Mouse (Mus musculus): ENCODE measurements around the gene Med22.

Med22 gene

DNA sequence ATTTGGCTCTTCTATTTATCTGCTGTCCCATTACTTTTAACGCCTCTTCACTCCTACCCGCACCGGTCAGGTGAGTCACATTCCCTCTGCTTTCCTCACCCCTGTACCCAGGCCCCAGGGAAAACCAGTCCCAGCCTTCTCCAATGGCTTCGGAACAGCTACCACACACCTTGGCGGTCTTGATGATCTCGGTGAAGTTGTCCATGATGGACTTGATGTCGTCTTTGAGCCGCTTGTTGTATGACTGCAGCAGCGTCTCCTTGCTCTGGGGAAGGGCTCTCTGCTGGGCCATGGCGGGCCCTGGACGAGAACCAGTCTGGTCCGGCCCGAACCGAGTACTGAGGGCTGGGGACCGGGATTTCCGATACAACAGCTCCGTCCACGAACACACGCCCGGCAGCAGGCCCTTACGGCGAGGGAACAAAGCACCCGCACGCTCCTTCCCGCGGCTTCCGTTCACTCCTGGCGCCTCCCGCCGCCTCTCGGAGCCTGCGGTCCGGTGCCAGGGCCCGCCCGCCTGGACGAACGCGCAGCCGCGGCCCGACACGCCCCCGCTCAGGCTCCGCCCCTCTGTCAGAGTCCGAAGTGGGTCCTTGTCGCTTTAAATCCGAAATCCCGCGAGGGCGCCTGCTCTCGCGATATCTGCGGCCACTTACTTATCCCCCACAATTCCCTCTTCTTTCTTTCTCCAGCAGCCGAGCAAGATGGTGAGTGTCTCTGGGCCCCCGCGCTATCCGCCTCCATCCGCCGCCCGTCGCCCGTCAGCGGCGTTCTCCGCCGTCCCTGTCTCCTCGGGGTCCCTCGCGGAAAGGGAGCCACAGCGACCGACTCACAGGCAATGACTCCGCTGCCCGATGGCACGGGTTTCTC, at the start of gene Med22, which contains the start of gene Rpl7a:
TSS of gene Med22 (minus strand) at position 554 of the 870 bp plus-strand sequence.
TSS of gene Rpl7a (plus strand) at position 641 of the 870 bp plus-strand sequence.
- peak; percentile 99 for DNase-seq

DNA sequence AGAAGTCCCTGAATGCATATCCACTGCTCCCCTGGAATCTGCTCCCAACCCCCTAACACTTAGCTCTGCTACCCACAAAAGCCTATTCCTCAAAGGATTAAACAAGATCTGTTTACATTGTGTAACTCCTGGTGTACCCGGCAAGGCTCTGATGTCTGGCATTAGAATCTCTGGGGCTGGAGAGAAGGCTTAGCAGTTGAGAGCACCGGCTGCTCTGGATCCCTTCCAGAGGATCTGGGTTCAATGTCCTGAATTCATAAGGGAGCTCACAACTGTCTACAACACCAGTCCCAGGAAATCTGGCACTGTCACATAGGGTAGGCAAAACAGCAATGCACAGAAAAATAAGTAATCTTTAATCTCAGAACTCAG, 47.0 kb upstream of the Med22 start:
- DNase-seq: no peak

DNA sequence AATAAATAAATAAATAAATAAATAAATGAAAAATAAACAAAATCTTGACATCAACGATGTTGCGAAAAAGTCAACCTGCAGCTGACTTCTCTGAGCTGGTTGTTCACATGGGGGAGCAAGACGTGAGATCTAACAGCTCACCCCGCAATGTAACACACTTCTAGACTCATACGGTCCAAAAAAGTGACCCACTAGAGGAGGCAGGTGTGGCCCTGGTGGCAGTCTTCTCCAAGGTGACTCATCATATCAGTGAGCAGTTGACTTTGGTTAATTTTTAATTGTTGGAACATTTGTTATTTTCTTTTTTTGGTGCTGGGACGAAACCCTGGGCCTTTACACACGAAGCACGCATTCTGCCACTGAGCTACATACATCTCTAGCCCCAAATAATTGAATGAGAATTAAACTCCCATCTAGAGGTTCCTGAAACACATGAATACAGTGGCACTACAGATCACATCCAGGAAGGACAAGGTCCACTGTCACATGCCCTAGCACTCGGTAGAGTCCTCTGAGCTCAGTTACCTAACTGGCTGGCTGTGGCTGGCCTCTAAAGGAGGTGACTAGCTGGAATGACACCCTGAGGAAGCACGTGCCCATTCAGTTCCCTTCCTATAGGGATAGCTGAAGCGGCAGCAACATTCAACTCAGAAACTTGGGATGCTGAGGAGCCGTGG, 46.5 kb upstream of the Med22 start:
- no peak for DNase-seq

DNA sequence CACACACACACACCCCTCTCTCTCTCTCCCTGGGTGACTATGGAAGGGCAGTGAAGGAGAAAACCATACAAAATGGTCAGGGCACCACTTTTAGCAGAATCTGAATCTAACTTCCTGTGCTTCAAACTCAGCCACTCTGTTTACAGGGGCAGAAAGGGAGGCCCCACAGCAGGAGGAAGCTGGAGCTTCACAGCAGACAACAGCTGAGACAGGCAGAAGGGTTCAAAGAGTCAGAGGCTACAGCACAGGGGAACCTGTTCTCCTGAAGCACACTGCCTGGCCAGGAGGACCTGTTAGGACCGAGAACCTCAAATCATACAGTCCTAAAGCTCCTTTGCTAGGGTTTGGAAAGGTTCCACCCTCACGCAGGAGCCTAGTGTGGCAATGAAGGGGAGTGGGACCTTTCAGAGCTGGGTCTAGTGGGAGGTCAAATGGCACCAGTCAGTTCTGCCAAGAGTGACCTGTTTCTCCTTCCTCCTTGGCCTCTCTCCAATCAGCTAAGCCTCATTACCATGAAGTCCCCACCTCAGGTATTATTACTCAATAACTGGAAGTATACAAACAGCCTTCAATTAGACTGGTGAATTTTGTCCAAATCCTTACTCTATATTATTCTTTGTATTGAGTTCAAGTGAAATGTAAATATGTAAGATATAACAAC, 44.4 kb upstream of the Med22 start:
- DNase-seq: no peak

DNA sequence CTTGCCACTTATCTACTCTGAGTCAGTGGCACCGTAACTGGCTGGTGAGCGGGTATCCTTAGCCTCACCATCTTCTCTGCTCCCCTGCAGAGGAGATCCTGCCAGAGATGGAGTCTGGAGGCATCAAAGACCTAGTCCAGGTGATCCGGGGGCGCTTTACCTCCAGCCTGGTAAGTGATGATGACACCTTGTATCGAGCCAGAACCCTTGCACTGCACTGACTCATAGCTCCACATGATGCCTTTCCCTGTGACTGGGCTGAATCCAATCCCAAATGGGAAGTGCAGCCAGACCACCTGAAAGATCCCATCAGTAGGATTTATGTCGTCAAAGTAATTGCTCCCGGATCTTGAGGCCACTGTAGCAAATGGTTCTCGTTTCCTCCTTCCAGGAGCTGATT, 42.4 kb upstream of the Med22 start:
- DNase-seq: no peak

DNA sequence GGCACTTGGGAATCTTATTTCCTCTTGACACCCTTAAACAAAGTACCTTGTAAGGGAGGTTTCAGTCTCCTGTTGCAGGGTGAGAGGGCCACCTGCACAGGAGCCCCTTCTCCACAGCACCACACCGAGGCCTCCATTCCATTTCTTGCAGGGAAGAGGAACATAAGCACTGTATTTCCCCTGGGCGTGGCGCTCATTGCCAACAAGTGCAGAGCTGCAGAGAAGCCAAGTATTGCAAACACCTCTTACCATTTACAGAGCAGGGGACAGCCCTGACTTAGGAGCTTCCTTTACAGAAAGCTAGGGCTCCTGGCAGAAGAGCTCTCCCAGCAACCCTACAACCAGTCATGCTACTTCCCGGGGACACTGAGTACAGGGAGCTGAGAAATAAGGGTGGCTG, 41.7 kb upstream of the Med22 start:
- no peak for DNase-seq

DNA sequence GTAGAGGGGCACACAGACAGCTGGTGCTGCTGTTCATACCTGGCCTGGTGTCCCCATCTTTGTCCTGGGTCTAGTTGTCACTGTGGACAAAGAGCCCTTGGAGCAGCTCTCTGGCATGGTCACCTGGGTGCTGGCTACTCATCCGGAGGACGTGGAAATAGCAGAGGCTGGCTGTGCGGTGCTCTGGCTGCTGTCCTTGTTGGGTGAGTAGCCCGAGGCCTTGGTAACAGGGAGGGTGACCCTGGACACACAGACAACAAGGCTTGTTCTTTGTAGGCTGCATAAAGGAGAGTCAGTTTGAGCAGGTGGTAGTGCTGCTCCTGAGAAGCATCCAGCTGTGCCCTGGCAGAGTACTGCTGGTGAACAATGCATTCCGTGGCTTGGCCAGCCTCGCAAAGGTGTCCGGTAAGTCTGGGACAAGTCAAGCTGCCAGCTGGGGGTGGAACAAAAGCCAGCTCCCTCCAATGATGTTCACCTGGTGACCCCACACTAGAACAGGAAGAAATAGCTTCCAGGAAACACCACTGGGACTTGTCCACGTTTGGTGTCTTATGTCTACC, 40.9 kb upstream of the Med22 start:
- no peak for DNase-seq

DNA sequence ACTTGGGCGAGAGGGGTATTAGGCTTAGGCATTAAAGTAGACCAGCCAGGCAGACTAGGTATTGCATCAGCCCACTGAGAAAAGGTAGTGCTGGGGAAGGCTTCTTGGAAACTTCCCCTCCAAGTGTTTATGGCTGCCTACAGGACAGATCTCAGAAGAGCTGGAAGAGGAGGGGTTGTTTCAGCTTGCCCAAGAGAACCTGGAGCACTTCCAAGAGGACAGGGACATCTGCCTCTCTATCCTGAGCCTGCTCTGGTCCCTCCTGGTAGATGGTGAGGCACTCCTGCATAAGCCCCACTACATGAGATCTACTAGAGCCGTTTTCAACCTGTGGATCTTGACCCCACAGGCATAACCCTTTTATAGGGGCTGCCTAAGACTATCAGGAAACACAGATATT, 39.9 kb upstream of the Med22 start:
- DNase-seq: no peak

DNA sequence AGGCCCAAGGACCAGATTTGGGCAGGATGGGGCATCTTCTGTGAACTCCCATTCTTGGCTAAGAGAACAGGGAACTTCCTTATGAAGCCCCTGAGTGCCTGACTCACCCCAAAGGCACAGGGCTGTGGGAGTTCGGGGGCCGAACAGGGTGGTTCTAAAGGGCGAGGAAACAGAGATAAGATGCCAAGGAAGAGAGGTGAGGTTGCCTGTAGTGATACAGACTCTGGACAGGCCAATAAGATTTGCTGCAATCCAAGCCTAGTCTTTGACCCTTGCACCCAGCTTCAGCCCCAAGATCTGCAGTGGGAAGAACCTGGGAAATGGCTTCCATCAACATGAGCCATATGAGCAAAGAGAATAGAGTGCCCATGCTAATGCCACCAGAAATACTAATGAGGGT, 32.8 kb upstream of the Med22 start:
- DNase-seq: no peak

DNA sequence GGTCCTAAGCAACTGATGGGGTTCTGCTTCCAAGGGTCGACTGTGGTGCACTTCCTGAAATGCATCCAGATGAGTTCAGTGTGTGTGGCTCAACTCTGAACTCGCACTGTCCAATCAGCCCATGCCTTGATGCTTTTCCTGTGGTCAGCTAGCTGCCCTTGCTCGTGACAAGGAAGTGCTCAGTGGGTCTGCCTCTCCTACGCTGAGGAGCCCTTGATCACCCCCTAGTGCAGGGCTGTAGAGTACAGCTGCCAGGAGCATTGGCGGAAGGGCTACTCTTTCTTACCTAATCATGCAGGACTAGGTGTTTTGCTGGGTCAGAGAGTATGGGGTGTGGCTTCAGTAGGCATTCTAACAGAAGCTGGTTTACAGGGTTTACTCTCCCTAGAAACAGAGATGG, 31.1 kb upstream of the Med22 start:
- DNase-seq: no peak

DNA sequence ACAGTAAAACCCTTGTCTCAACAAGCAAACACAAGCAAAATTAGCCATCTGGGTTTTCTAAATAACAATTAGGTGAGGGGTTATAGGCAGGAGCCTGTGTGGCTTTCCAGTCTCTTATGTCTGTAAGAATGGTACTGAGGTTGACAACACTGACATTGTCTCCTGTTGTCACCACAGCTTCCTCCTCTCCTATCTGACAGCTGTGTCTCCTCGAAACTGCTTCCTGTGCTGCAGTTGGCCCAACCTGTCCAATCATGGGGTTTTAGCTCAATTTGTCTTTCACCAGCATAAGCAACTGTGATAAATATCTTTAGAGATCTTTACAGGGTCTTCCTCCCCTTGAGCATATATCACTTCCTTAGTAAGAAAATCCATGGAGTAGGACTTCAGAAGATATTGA, 25.9 kb upstream of the Med22 start:
- DNase-seq: no peak

DNA sequence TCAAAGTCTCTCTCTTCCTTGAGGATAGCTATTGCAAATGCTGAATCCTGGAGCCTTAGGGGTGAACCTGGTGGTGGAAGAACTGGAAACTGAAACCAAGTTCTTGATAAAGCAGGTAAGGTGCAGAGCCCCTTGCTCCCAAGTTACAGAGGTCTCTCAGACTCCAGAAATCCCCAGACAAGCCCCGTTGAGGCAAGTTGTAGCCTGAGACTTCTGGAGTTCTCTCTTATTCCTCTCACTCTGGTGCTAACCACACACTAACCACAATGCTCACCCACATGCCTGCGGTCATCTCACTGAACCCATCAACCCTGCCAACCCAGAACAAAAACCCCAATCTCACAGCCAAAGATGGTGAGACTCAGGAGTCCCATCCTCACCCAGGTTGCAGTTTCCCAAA, 24.8 kb upstream of the Med22 start:
- DNase-seq: no peak

DNA sequence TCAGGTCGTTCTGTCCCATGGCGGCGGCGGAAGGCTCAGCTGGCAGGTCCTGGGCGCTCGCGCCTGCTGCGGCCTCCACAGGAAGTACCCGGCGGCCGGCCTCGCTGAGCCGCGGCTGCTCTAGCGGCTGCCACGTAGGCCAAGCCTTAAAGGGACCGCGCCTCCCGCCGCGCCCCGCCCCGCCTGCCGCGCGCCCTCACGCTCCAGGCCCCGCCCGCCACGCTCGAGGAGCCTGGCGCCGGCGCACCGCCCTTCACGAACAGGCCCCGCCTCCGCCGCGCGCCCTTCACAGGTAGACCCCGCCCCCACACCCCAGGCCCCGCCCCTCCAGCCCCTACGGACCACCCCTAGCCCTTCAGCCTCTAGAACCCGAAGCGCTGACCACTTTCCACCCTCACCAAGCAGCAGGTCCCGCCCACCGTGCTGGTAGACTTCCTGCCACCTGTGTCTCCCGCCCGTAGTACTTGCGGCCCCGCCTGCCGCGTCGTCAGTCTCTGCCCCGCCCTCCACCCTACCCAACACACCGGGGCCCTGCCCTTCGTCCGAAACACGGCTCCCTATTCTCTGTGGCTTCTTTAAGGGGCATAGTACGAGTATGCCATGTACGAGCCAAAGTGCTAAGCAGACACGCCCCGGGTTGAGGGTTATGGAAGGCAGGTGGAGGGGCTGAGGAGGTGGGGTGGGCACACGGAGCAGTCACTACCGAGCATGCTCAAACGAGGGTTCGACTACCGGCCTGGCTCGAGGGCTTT, 23.0 kb upstream of the Med22 start, which contains the start of the genes Surf4 and Stkld1:
TSS of gene Surf4 (minus strand) at position 625 of the 752 bp plus-strand sequence.
TSS of gene Stkld1 (plus strand) at position 744 of the 752 bp plus-strand sequence.
- DNase-seq: peak; percentile 94

DNA sequence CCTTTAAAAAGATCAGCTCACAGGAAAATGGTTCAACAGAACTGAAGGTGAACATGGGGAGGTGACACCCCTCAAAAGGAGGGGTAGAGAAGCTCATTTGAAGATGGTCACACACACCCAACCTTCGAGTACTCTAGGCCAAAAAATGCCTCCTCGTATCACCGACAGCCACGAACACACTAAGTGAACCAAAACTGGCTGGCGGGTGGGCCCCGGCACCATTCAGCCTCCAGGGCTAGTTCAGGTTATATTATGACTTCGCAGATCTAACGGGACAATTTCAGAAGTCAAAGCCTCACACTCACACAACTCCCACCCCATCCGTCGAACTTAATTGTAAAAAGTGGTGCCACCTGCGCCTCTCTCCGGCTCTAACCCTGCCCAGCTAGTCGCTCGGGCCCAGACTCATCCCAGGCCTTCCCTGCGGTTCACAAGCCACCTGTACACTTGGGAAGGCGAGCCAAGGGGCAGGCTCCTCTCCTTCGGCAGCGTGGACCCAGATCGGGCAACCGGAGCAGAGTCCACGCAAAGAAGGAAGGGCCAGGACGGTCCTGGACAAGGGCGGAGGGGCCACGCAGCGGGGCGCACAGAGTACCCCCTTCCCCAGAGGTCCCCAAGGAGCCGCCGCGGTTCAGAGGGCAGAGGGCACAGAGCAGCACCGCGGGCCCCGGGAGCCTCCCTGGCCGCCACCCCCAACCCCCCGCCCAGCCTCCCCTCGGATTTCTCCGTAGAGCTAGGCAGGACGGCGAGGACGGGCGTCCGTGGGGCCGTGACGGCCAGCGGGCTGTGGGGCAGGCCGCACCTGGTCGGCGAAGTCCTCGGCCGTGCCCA, 22.2 kb upstream of the Med22 start:
- DNase-seq: no peak

DNA sequence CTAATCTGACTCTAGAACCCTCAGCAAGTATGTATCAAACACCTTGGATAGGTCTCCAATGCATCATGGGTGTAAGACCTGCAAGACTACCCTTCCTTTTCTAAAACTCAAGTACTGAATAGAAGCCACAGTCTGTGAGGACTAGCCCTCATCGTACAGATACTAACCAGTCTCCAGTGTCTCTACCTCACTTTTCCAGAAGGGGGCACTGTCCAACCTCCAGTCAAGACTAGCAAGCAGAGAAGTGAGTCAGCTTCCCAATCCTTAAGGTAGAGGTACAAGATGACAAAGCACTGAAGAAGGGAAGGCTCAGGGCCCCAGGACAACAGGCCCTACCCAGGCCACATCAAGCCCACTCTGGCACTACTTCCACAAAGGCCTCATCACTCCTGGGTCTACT, 19.9 kb upstream of the Med22 start:
- DNase-seq: peak; percentile 73

DNA sequence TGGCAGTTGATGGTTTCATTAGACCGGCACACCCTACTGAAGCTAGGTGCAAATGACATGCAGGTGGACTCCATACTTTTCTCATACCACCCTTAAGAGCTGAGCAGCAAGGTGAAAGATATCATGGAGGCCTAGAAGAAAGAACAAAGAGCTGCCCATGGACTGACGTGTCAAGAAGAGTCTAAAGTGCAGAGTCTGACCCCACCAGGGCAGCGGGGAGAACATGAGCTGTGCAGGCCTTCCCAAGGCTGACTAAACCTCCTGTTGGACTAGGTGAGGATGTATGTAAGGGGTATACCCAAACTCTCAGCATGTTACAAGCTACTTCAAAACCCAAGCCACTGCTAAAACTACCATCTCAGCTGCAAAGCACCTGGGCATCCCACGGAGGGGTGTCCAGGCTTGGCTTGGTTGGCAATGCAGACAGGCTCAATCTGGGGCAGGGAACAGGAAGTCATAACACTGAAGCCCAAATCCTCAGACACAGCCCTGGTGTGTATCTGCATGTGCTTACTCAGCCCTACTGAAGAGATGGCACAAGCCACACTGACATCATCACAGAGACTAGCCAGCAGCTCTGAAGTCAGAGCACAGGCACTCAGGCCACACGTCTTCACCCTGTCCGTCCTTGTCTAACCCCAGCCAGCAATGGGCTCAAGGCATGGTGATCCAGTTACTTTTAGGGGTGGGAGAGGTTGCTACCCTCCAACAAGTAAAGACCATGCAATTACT, 17.4 kb upstream of the Med22 start:
- DNase-seq: no peak

DNA sequence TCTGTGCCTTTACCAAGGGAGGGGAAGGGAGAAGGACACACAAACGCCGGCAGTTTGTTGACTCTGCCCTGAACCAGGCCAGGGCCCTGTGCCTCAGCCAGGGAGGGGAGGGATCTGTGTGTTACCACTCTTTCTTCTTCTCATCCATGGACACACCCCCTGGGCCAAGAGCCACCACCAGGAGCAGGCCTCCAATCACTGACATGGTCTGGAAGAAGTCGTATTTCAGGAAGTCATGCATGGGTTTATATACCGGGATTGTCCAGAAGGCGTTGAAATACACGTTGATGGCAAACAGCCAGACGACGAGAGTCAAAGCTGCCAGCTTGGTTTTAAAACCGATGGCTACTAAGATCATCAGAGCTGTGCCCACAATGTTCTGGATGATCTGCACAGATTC, 11.3 kb upstream of the Med22 start:
- DNase-seq: no peak

DNA sequence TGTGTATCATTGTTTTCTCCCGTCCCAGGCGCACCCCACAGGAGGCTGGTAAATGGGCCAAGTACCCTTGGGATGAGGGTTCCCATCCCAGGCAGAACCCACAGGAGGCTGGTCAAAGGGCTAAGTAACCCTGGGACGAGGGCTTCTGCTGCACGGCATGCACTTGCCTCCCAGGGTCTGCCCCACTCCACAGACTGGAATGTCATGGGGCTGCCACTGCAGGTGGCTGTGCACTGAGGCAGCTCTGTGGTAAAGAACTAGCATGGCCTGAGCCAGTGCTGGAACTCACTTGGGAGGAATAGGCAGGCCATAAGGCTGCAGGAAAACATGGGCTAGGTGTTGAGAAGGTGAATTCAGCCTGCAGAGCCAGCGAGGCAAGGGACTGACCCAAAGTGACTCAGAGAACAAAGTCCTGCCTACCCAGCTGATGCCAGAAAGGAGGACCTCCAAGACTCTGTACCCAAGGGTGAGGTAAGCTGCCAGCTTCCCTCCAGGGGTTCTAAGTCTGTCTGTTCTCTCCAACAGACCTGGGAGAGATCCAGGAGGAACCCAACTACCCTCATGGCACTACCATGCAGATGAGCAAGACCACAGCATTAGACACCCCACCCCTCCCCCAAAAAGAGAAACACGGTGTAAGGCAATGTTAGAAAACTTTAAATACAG, 9.8 kb upstream of the Med22 start:
- DNase-seq: no peak

DNA sequence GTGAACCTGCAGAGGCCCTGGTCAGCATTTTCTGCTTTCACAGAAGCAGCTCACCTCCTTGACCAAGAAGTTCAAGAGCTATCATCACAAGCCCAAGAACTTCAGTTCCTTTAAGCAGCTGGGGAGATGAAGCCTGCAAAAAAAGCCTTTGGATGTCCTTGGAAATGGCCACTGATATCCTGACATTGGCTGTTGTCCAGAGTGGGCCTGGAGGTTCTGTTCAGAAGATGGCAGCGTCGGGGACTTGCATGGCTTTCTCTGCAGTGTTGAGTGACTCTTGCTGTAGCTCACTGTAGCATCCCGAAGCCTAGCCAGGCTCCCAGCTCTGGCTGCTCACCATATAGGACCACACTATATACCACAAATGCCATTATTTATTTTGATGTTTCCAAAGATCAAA, 9.2 kb upstream of the Med22 start:
- DNase-seq: no peak

DNA sequence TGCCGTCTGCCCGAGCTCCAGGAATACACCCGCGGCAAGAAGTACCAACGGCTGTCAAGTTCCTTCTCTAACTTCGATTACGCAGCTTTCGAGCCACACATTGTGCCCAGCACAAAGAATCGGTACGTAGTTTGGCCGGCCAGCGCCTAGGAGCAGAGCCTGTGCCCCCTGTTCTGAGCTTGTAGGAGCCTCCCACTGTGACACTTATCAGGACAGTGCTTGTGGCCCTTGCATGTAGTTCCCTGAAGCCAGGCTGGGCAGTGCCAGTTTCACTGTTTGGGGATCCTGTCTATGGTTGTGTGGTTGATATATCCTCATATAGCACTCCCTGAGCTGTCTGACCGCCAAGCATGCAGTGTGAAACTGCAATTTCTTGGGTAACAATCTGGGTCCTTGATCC, 6.3 kb upstream of the Med22 start:
- DNase-seq: no peak
